Mouse (Mus musculus): ENCODE data around the gene Fbxw9.
"Not testable (repeated sequence)": the region's sequence is repeated elsewhere in the genome, so short reads cannot be mapped to it uniquely, and the experiment has no call there.

The Fbxw9 gene

GRCm38 (mm10) chr8:85037366-85037680, 22.5 kb upstream of the Fbxw9 start:
- DNase-seq (ENCODE audit: low spot score in 2 of 2), result no peak

- DNase-seq (ENCODE audit: low spot score in 2 of 2), result peak in 1 of 2 experiments; percentile 45
Observed at GRCm38 (mm10) chr8:85037681-85038531, 21.9 kb upstream of the Fbxw9 start.

GRCm38 (mm10) chr8:85043619-85044018, 16.2 kb upstream of the Fbxw9 start:
- DNase-seq (ENCODE audit: low spot score in 2 of 2), result no peak

GRCm38 (mm10) chr8:85057367-85057766, 2.5 kb upstream of the Fbxw9 start:
- DNase-seq (ENCODE audit: low spot score in 2 of 2), result no peak

- DNase-seq (ENCODE audit: low spot score in 2 of 2), result no peak
Observed at GRCm38 (mm10) chr8:85062603-85063002, 2.7 kb downstream of the Fbxw9 start.

GRCm38 (mm10) chr8:85065213-85065612, 5.4 kb downstream of the Fbxw9 start:
- no peak for DNase-seq (ENCODE audit: low spot score in 2 of 2)

GRCm38 (mm10) chr8:85067155-85067554, 7.3 kb downstream of the Fbxw9 start:
- DNase-seq (ENCODE audit: low spot score in 2 of 2), result no peak

- no peak for DNase-seq (ENCODE audit: low spot score in 2 of 2)
Observed at GRCm38 (mm10) chr8:85067982-85068381, 8.1 kb downstream of the Fbxw9 start, which contains the start of gene Gm5741. TSS of gene Gm5741 (minus strand) at chr8:85067982.

- DNase-seq (ENCODE audit: low spot score in 2 of 2), result no peak
Observed at GRCm38 (mm10) chr8:85071041-85071440, 11.2 kb downstream of the Fbxw9 start.

GRCm38 (mm10) chr8:85071514-85072281, 11.8 kb downstream of the Fbxw9 start, which contains the start of gene Dhps:
TSS of gene Dhps (plus strand) at chr8:85071757.
- DNase-seq (ENCODE audit: low spot score in 2 of 2), result peak; percentile 86 to 90

- no peak for DNase-seq (ENCODE audit: low spot score in 2 of 2)
Observed at GRCm38 (mm10) chr8:85072364-85072929, 12.6 kb downstream of the Fbxw9 start.

- DNase-seq (ENCODE audit: low spot score in 2 of 2), result no peak
Observed at GRCm38 (mm10) chr8:85073041-85073612, 13.3 kb downstream of the Fbxw9 start.

GRCm38 (mm10) chr8:85074167-85074566, 14.3 kb downstream of the Fbxw9 start:
- no peak for DNase-seq (ENCODE audit: low spot score in 2 of 2)

- no peak for DNase-seq (ENCODE audit: low spot score in 2 of 2)
Observed at GRCm38 (mm10) chr8:85074617-85075016, 14.8 kb downstream of the Fbxw9 start.

GRCm38 (mm10) chr8:85076001-85076400, 16.1 kb downstream of the Fbxw9 start:
- no peak for DNase-seq (ENCODE audit: low spot score in 2 of 2)

GRCm38 (mm10) chr8:85076993-85077392, 17.1 kb downstream of the Fbxw9 start:
- peak; percentile 72 to 75 for DNase-seq (ENCODE audit: low spot score in 2 of 2)

- no peak for DNase-seq (ENCODE audit: low spot score in 2 of 2)
Observed at GRCm38 (mm10) chr8:85080214-85080531, 20.3 kb downstream of the Fbxw9 start.

- DNase-seq (ENCODE audit: low spot score in 2 of 2), result no peak
Observed at GRCm38 (mm10) chr8:85080532-85081215, 20.8 kb downstream of the Fbxw9 start, which contains the start of gene Wdr83os. TSS of gene Wdr83os (plus strand) at chr8:85080740.

GRCm38 (mm10) chr8:85081216-85081555, 21.3 kb downstream of the Fbxw9 start, which contains the start of gene Wdr83:
TSS of gene Wdr83 (minus strand) at chr8:85081306.
- no peak for DNase-seq (ENCODE audit: low spot score in 2 of 2)

- not testable (repeated sequence) for DNase-seq (ENCODE audit: low spot score in 2 of 2)
Observed at GRCm38 (mm10) chr8:85082169-85082568, 22.3 kb downstream of the Fbxw9 start.

- peak; percentile 84 to 90 for DNase-seq (ENCODE audit: low spot score in 2 of 2)
Observed at GRCm38 (mm10) chr8:85083108-85083813, 23.4 kb downstream of the Fbxw9 start, which contains the start of gene Man2b1. TSS of gene Man2b1 (plus strand) at chr8:85083270.

All from urinary bladder, postnatal 4 days (tissue).